Mouse (Mus musculus) brain, embryonic 14.5 days (tissue): ENCODE data around the gene Lemd2. TPM values are rescaled to one million over a fixed set of nuclear protein-coding genes. Genes with fewer than 3 reads are reported as not detected.

Experiments
- DNase-seq: peaks from one replicate; pipeline ENCODE4 v3.0.0-alpha.2; 2011; ENCODE audit warnings: low read depth
- CTCF ChIP-seq: fragments of 200-500 bp; IDR thresholded peaks from 2 replicates; pipeline ENCODE4 v1.5.1; 2012; ENCODE audit warnings: inconsistent platforms, mild to moderate bottlenecking, moderate library complexity, borderline replicate concordance; ENCODE audit not compliant: insufficient read depth, insufficient read length; ENCODE audit errors: extremely low read depth
- POLR2A ChIP-seq: fragments of 200-500 bp; IDR thresholded peaks from 2 replicates; pipeline ENCODE4 v1.6.1; 2012; ENCODE audit warnings: mild to moderate bottlenecking, inconsistent platforms, borderline replicate concordance; ENCODE audit not compliant: poor library complexity, insufficient read depth, insufficient read length, severe bottlenecking; ENCODE audit errors: extremely low read depth
- polyA plus RNA-seq: library from polyadenylated mRNA; depleted of rRNA; stranded (reverse); fragments of >200 nt; gene quantifications from 2 replicates; pipeline ENCODE4 v1.2.3, GENCODE M21; 2012

Lemd2 gene
- polyA plus RNA-seq, 1 experiment: 117 TPM

GRCm38 (mm10) chr17:27199205-27199604, 5.1 kb downstream of the Lemd2 start:
- no peak for DNase-seq
- TF ChIP-seq CTCF (no peak), POLR2A (no peak)

GRCm38 (mm10) chr17:27196206-27196605, 8.1 kb downstream of the Lemd2 start:
- TF ChIP-seq CTCF (no peak), POLR2A (no peak)
- DNase-seq: peak; percentile 78

GRCm38 (mm10) chr17:27194258-27195185, 9.7 kb downstream of the Lemd2 start:
- TF ChIP-seq POLR2A: no peak
- no peak for TF ChIP-seq CTCF
- DNase-seq: peak; percentile 62

GRCm38 (mm10) chr17:27191804-27192203, 12.5 kb downstream of the Lemd2 start:
- DNase-seq: no peak

GRCm38 (mm10) chr17:27191189-27191588, 13.1 kb downstream of the Lemd2 start:
- TF ChIP-seq POLR2A (no peak), CTCF (no peak)
- DNase-seq: no peak

More at GRCm38 (mm10) chr17:27191804-27192203, 12.5 kb downstream of the Lemd2 start:
- TF ChIP-seq POLR2A: no peak
- TF ChIP-seq CTCF: no peak

GRCm38 (mm10) chr17:27189640-27190216, 14.5 kb downstream of the Lemd2 start:
- TF ChIP-seq POLR2A (no peak), CTCF (peak; percentile 95)
- peak; percentile 81 for DNase-seq

- TF ChIP-seq POLR2A (no peak), CTCF (no peak)
- no peak for DNase-seq
These were observed 15.4 kb downstream of the Lemd2 start for GRCm38 (mm10) chr17:27188883-27189282.

GRCm38 (mm10) chr17:27187059-27187458, 17.2 kb downstream of the Lemd2 start:
- TF ChIP-seq POLR2A: no peak
- no peak for TF ChIP-seq CTCF
- DNase-seq: no peak

- no peak for TF ChIP-seq CTCF
- no peak for TF ChIP-seq POLR2A
- no peak for DNase-seq
These were observed 18.2 kb downstream of the Lemd2 start for GRCm38 (mm10) chr17:27186068-27186467.

- TF ChIP-seq POLR2A (no peak), CTCF (no peak)
- DNase-seq: no peak
These were observed 20.5 kb downstream of the Lemd2 start for GRCm38 (mm10) chr17:27183667-27184292.

- no peak for TF ChIP-seq POLR2A
- TF ChIP-seq CTCF: no peak
- DNase-seq: no peak
These were observed 21.9 kb downstream of the Lemd2 start for GRCm38 (mm10) chr17:27182401-27182800.
